Mouse (Mus musculus) hindbrain, embryonic 14.5 days (tissue): ENCODE data around the gene Klhl11. TPM values are rescaled to one million over a fixed set of nuclear protein-coding genes. Genes with fewer than 3 reads are reported as not detected.
A peak's percentile ranks its signal among the peaks of the same experiment; 100 is the strongest.

Source experiments
- ATAC-seq: fragments of 200-750 bp; cut with Nextera tagmentation; 2 replicates; pipeline ENCODE4 v1.8.0; 2017; ENCODE audit warnings: moderate number of reproducible peaks, mild to moderate bottlenecking, moderate TSS enrichment, moderate library complexity; ENCODE audit not compliant: low FRiP score
- DNase-seq: peaks from one replicate; pipeline ENCODE4 v3.0.0-alpha.2; 2015; ENCODE audit warnings: low spot score
- H3K27ac ChIP-seq: fragments of 300-500 bp; sonication (generic); 2 replicates; pipeline ENCODE4 v1.5.1; 2014; ENCODE audit warnings: mild to moderate bottlenecking, moderate library complexity
- H3K27me3 ChIP-seq: fragments of 300-500 bp; sonication (generic); 2 replicates; pipeline ENCODE4 v1.6.1; 2014; ENCODE audit warnings: mild to moderate bottlenecking, low read length, mixed read lengths; ENCODE audit not compliant: control insufficient read depth, insufficient read depth
- H3K36me3 ChIP-seq: fragments of 300-500 bp; sonication (generic); replicated peaks from 2 replicates; pipeline ENCODE4 v1.6.1; 2014; ENCODE audit not compliant: control insufficient read depth, insufficient read depth
- H3K4me1 ChIP-seq: fragments of 300-500 bp; sonication (generic); replicated peaks from 2 replicates; pipeline ENCODE4 v1.6.1; 2014; ENCODE audit warnings: antibody characterized with exemption, low read length, mixed read lengths; ENCODE audit not compliant: control insufficient read depth, insufficient read depth
- H3K4me2 ChIP-seq: fragments of 300-500 bp; sonication (generic); replicated peaks from 2 replicates; pipeline ENCODE4 v1.6.1; 2014; ENCODE audit warnings: mild to moderate bottlenecking, moderate library complexity
- H3K4me3 ChIP-seq: fragments of 300-500 bp; sonication (generic); replicated peaks from 2 replicates; pipeline ENCODE4 v1.5.1; 2014; ENCODE audit warnings: mild to moderate bottlenecking, low read length
- H3K9ac ChIP-seq: fragments of 300-500 bp; sonication (generic); 2 replicates; pipeline ENCODE4 v1.6.1; 2014
- H3K9me3 ChIP-seq: fragments of 300-500 bp; sonication (generic); 2 replicates; pipeline ENCODE4 v1.6.1; 2016; ENCODE audit warnings: low read length; ENCODE audit not compliant: control insufficient read depth
- WGBS: fragments of 180-500 bp; shearing (Covaris S2); extraction: QIAGEN DNeasy Blood & Tissue Kit; methylation state at CpG from one replicate; pipeline ENCODE4 v1.1.7; 2014; 5-methylcytosine and 5-hydroxymethylcytosine counted together
- polyA plus RNA-seq: library from polyadenylated mRNA; unstranded; fragments of >200 nt; fragmentation: Nextera tagmentation; extraction: Ambion mirVana; gene quantifications from 2 replicates; pipeline ENCODE4 v1.2.1, GENCODE M21; 2014

Klhl11 gene
- polyA plus RNA-seq, 1 experiment from 2014 or later, result 15.6 TPM

DNA sequence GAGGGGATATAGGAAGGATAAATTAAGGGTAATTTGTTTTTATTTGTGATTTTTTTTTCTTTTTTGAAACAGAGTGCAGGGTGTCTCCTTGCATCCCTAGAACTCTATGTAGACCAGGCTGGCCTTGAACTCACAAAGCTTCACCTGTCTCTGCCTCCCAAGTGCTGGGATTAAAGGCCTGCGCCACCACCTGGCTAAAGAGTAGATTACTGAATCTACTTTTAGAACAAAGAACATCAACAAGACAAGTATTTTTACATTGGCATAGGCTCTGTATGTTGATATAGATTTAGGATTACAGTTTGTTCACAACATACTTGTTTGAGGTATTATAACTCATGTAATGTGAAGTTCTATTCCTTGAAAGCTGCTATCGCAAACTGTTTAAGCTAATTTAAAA is 38.0 kb upstream of the Klhl11 start:
- peaks cover 98% of the 10 kb centered on the region for H3K36me3 ChIP-seq
- H3K27me3 ChIP-seq, result no peaks in the 10 kb centered on the region
- DNase-seq (no peak), ATAC-seq (no peak)
- H3K27ac ChIP-seq, result no peak overlapping the region
- H3K4me2 ChIP-seq, result no peak overlapping the region
- no peaks in the 10 kb centered on the region for H3K4me1 ChIP-seq
- no peak overlapping the region for H3K4me3 ChIP-seq
- no peaks in the 10 kb centered on the region for H3K9me3 ChIP-seq
- 97% methylated on average over 2 of the region's 2 CpGs for WGBS
- no peak overlapping the region for H3K9ac ChIP-seq

DNA sequence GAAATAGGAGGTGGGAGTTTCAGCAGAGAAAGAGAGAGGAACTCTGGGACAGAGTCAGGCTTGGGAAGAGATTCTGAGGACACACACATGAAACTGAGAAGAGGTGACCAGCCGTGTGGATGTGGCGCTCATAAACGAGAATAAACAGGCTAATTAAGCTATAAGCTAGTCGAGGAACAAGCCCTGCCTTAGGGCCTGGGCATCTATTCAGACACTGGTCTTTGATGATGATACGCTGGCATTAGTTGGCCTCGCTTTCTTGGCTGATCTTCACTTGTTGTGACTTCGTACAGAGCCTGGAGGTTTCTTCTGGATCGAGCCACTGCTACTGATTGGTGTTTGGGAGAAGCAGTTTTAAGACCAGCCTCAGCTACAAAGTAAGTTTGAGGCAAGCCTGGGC is 33.5 kb upstream of the Klhl11 start:
- no peak for ATAC-seq

DNA sequence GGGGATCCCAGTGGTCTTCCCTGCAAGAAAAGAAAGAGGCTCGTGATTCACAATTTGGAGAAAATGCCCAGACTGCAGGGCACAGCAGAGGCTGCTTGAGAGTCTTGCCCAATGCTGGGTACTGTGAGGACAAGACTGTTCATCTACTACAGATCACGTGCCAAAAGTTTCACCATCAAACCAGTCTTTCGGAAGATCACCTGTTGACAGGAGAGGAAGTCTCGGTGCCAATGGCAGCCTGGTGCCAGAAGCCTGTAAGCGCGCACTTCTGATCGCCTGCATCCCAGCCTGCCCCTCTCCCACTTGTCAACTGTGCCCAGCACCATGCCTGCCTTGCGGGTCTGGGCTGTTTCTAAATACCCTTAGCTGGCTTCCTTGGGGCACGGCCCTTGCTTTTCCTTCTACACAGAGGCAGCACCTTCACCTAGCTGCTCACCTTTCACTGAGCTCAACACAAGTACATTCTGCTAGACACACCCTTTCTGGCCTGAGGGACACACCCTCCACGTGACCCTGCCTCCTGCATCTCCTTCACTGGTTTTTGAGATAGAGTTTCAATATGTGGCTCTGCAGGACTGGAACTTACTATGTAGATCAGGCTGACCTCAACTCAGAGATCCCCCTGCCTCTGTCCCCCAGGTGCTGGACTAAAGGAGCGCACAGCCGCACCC is 32.6 kb upstream of the Klhl11 start:
- Histone ChIP-seq H3K9ac (no peak overlapping the region), H3K4me2 (no peak overlapping the region), H3K36me3 (peaks cover 98% of the 10 kb centered on the region), H3K4me1 (no peaks in the 10 kb centered on the region), H3K9me3 (no peaks in the 10 kb centered on the region), H3K27me3 (no peaks in the 10 kb centered on the region), H3K4me3 (no peak overlapping the region), H3K27ac (no peak overlapping the region)
- ATAC-seq (no peak), DNase-seq (no peak)
- WGBS, result 97% methylated on average over 12 of the region's 12 CpGs

More for the DNA sequence above, 33.5 kb upstream of the Klhl11 start:
- no peaks in the 10 kb centered on the region for H3K9me3 ChIP-seq
- WGBS, result 96% methylated on average over 8 of the region's 8 CpGs
- H3K4me2 ChIP-seq, result no peak overlapping the region
- H3K36me3 ChIP-seq, result peaks cover 99% of the 10 kb centered on the region
- DNase-seq, result no peak
- no peaks in the 10 kb centered on the region for H3K27me3 ChIP-seq
- no peak overlapping the region for H3K27ac ChIP-seq
- H3K4me1 ChIP-seq, result no peaks in the 10 kb centered on the region
- H3K4me3 ChIP-seq, result no peak overlapping the region
- H3K9ac ChIP-seq, result no peak overlapping the region

DNA sequence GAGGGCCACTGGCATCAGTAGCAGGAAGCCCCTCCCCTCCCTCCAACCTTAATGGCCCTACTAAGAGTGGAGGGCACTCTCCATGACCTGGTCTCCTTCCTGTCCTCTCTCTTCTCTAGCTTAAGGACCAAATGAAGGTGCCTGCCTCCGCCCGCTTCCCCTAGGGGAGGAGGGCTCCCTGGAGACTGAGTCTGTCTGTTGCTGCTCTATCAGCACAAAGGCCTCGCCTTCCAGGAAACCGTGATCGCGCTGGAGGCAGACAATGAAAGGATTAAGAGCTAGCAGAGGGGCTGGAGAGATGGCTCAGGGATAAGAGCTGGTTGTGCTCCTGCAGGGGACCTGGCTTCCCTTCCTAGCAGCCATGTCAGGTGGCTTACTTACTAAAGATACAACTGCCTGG is 28.8 kb upstream of the Klhl11 start:
- DNase-seq (no peak), ATAC-seq (no peak)
- Histone ChIP-seq H3K4me1 (no peaks in the 10 kb centered on the region), H3K27ac (no peak overlapping the region), H3K4me3 (no peak overlapping the region), H3K36me3 (peaks cover 99% of the 10 kb centered on the region), H3K9ac (no peak overlapping the region), H3K9me3 (no peaks in the 10 kb centered on the region), H3K27me3 (no peaks in the 10 kb centered on the region), H3K4me2 (no peak overlapping the region)
- 42% methylated on average over 6 of the region's 6 CpGs for WGBS

DNA sequence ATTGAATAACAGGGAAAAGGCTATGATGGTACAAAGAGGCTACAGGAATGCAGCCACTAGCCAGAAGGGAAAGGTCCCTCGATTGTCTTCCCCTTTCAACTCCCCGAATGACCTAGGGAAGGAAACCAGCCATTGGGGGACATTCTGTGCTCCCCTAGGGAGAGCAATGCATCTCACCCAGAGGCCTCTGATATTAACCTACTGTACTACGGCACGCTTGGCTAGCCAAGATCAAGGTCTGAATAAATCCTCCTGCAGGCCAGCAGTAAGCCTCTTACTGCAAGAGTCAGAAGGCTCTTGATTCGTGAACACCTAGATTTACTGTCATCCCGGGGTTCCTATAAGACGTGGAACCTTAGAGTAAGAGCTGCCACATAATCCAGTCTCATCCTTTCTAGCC is 28.1 kb upstream of the Klhl11 start:
- Histone ChIP-seq H3K36me3 (peaks cover 99% of the 10 kb centered on the region), H3K9ac (no peak overlapping the region), H3K4me1 (no peaks in the 10 kb centered on the region), H3K27ac (no peak overlapping the region), H3K27me3 (no peaks in the 10 kb centered on the region), H3K9me3 (no peaks in the 10 kb centered on the region), H3K4me2 (no peak overlapping the region), H3K4me3 (no peak overlapping the region)
- DNase-seq (no peak), ATAC-seq (no peak)
- 87% methylated on average over 7 of the region's 7 CpGs for WGBS

DNA sequence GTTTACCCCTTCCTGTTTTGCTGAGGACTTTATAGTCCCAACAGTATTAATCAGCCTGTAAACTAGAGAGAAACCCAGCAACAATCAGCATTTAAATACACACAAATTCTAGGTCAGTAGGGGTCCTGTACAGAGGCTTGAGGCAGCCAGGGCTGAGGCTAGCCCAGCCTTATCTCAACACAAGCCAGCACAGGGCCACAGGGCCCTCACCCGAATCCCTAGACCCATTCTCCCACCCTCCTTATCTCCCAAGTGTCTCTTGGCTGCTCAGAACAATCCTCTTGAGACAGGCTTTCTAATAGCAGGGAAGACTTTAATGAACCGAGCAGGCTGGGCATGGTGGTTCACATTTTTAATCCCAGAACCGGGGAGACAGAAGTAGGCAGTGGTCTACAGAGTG is 27.7 kb upstream of the Klhl11 start:
- WGBS, result 81% methylated on average over 3 of the region's 3 CpGs
- DNase-seq, result no peak
- no peaks in the 10 kb centered on the region for H3K4me1 ChIP-seq
- H3K4me3 ChIP-seq, result no peak overlapping the region
- no peak overlapping the region for H3K27ac ChIP-seq
- H3K4me2 ChIP-seq, result no peak overlapping the region
- H3K36me3 ChIP-seq, result peaks cover 99% of the 10 kb centered on the region
- no peaks in the 10 kb centered on the region for H3K9me3 ChIP-seq
- no peak for ATAC-seq
- no peak overlapping the region for H3K9ac ChIP-seq
- no peaks in the 10 kb centered on the region for H3K27me3 ChIP-seq

DNA sequence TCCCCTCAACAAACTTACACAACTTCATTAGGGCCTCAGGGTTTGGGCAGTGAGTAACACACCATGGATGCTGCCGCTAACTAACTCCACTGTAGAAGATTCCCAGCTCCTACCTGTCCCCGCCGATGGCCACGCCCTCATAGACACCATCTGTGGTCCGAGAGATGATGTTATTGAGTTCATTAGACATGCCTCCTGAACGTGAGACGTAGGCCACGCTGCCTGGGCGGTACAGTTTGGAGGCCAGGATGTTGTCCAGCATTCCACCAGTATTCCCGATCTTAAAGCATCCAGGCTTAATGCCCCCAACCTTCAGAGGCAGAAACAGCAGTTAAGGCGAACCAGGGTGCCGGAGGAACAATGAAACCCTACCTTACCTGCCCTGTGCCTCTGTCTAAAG is 21.2 kb upstream of the Klhl11 start:
- Histone ChIP-seq H3K4me2 (no peak overlapping the region), H3K27me3 (no peaks in the 10 kb centered on the region), H3K36me3 (peaks cover 97% of the 10 kb centered on the region), H3K9me3 (no peaks in the 10 kb centered on the region), H3K4me1 (no peaks in the 10 kb centered on the region), H3K27ac (no peak overlapping the region), H3K9ac (no peak overlapping the region), H3K4me3 (no peak overlapping the region)
- ATAC-seq (no peak), DNase-seq (no peak)
- 94% methylated on average over 12 of the region's 12 CpGs for WGBS

DNA sequence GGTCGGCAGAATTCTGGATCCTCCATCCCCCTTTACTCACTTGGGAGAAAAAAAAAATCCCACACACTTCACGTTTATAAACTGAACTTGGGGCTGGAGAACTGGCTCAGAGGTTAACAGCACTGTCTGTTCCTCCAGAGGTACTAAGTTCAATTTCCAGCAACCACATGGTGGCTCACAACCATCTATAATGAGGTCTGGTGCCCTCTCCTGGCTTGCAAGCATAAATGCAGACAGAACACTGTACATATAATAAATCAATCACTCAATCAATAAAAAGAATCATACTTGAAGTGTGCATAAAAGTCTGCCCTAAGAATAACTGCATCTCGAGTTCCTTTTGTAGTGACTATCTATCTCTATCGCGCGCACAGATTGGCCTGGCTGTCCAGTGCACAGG is 18.4 kb upstream of the Klhl11 start:
- Histone ChIP-seq H3K27me3 (no peaks in the 10 kb centered on the region), H3K9me3 (no peaks in the 10 kb centered on the region), H3K27ac (no peak overlapping the region), H3K4me1 (no peaks in the 10 kb centered on the region), H3K4me2 (no peak overlapping the region), H3K36me3 (peaks cover 93% of the 10 kb centered on the region), H3K4me3 (no peak overlapping the region), H3K9ac (no peak overlapping the region)
- DNase-seq (no peak), ATAC-seq (no peak)
- 92% methylated on average over 6 of the region's 6 CpGs for WGBS

DNA sequence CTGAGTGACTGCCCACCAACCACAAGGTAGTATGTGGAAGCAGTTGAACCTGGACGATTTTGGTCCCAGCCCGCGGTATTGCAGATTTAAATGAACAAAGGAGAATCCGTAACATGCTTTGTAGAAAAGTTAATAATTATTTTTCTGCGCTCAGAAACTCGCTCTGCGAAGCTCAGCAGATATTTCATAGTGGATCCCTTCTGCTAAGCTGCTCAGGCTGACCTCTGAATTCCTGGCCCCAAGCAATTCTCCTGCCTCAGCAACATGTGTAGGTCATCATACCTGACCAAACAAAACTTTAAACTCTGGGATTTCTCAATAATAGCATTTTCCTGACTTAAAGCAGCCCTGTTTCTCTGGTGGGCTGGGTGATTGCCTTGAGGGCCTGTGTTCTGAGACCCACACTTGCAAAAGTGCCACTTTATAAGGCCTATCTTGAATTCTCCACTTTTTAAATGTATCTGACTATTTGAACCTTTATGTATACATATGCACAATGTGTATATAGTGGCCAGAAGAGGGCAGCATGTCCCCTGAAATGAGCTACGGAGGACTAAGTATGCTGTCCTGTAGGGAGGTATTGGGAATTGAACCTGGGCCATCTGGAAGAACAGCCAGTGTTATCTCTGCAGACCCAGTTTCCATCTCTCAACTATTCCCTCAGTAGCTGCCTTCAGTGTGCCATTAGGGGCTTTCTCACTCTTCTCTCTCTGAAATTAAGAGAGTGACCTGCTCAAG is 13.4 kb upstream of the Klhl11 start:
- Histone ChIP-seq H3K27ac (no peak overlapping the region), H3K4me2 (no peak overlapping the region), H3K27me3 (no peaks in the 10 kb centered on the region), H3K9ac (no peak overlapping the region), H3K4me1 (no peaks in the 10 kb centered on the region), H3K9me3 (no peaks in the 10 kb centered on the region), H3K4me3 (no peak overlapping the region), H3K36me3 (peaks cover 97% of the 10 kb centered on the region)
- DNase-seq (peak; percentile 54), ATAC-seq (no peak)
- WGBS, result 86% methylated on average over 8 of the region's 8 CpGs
